Mouse (Mus musculus) thymus, adult 2 months (tissue): ENCODE measurements around the gene Gm49388.

Experiments used
- CTCF ChIP-seq: fragments of 200-500 bp; IDR thresholded peaks from 2 replicates; pipeline ENCODE4 v1.5.1; 2012; ENCODE audit warnings: mild to moderate bottlenecking, control low read depth, low read length, moderate library complexity, borderline replicate concordance; ENCODE audit not compliant: control insufficient read depth, poor library complexity, insufficient read depth; ENCODE audit errors: extremely low read depth
- POLR2A ChIP-seq: fragments of 200-500 bp; IDR thresholded peaks from 2 replicates; pipeline ENCODE4 v1.6.1; 2012; ENCODE audit warnings: mild to moderate bottlenecking, low read length, control low read depth, moderate library complexity; ENCODE audit not compliant: control insufficient read depth, poor library complexity, insufficient read depth; ENCODE audit errors: extremely low read depth

GRCm38 (mm10) chr7:127850906-127851305 lies 65.5 kb downstream of the Gm49388 start:
- TF ChIP-seq CTCF (no peak), POLR2A (no peak)
